Mouse (Mus musculus): Measurements from ENCODE around the gene Smu1.

DNA sequence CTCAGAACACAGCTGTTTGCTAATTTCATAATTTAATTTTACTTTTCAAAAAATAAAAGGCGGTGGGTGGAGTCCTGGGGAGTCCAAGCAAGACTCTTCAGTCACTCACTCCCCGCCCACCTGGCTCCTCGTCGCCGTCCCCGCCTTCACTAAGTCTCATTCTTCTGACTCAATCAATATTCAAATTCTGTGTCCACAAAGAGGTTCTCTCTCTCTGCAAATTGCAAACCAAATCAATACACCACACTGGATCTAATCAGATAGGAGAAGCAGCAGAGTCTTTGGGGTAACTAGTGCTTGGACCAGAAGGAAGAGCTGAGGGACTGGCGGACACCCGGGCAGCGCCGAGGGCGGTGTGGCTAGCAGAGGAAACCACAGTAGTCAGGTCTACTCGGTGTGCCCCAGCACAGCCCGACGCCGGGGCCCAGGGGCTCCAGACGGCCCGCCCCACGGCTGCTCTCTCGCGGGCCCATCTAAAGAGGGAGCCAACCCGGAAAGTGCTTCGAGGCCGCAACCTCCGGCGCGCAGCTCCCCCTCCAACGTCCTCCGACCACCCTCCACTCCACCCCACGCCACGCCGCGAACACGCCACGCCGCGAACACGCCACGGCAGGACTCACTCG is 455 bp downstream of the Smu1 start:
- TF ChIP-seq POLR2A (IDR thresholded peaks at IDR 0.05; ENCODE audit: borderline replicate concordance, control insufficient read depth, low read depth, low read length): no peak
- no peak; the same call in 1 of the 2 replicates for TF ChIP-seq CTCF (IDR thresholded peaks at IDR 0.05; ENCODE audit: control insufficient read depth, insufficient read depth, low read length)

Measured in bone marrow, adult 2 months (tissue).